Mouse (Mus musculus) small intestine, adult 2 months (tissue): Measurements from ENCODE around the gene Herc3.

Experiments
- CTCF ChIP-seq: fragments of 200-500 bp; IDR thresholded peaks from 2 replicates; pipeline ENCODE4 v1.5.1; 2012; ENCODE audit warnings: low read depth, mild to moderate bottlenecking, control low read depth, inconsistent platforms, low read length, moderate library complexity, mixed read lengths; ENCODE audit not compliant: insufficient replicate concordance, insufficient read length; ENCODE audit errors: extremely low read depth
- POLR2A ChIP-seq: fragments of 200-500 bp; IDR thresholded peaks from 2 replicates; pipeline ENCODE4 v1.6.1; 2012; ENCODE audit warnings: low read depth, mild to moderate bottlenecking, control low read depth, inconsistent platforms, low read length, moderate library complexity

- no peak for TF ChIP-seq CTCF
- no peak for TF ChIP-seq POLR2A
These were observed 82.3 kb downstream of the Herc3 start for GRCm38 (mm10) chr6:58913551-58913950.
